Mouse (Mus musculus) left cerebral cortex, adult 18-20 months (tissue): ENCODE measurements around the gene Crebrf. TPM values are rescaled to one million over a fixed set of nuclear protein-coding genes. Genes with fewer than 3 reads are reported as not detected.

ENCODE experiments used
- DNase-seq, 2 experiments: peaks; one replicate each; pipeline ENCODE4 v3.0.0; 2021 to 2022; ENCODE audit warnings: low spot score in 2 of 2, mixed read lengths in 1 of 2
- total RNA-seq, 2 experiments: library from RNA; stranded (reverse); gene quantifications; 2 replicates each; pipeline ENCODE4 v1.2.3; 2021

Crebrf gene
- total RNA-seq, 2 experiments from 2014 or later: 183 to 191 TPM

DNA sequence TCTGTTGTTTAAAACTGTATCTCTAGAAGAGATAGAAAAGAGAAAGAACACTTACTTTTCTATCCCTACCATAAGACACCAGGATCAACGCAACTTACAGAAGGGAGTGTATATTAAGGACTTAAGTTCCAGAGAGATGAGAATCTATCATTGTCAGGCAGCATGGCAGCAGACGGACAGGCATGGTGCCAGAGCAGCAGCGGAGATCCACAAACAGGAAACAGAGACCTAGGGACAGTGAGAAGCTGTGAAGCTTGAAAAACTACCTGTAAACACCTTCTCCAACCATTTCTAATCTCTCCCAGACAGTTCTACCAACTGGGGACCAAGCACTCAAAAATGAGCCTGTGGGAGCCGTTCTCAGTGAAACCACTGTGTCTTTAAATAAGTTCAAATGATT, 11.8 kb upstream of the Crebrf start:
- DNase-seq: no peak

DNA sequence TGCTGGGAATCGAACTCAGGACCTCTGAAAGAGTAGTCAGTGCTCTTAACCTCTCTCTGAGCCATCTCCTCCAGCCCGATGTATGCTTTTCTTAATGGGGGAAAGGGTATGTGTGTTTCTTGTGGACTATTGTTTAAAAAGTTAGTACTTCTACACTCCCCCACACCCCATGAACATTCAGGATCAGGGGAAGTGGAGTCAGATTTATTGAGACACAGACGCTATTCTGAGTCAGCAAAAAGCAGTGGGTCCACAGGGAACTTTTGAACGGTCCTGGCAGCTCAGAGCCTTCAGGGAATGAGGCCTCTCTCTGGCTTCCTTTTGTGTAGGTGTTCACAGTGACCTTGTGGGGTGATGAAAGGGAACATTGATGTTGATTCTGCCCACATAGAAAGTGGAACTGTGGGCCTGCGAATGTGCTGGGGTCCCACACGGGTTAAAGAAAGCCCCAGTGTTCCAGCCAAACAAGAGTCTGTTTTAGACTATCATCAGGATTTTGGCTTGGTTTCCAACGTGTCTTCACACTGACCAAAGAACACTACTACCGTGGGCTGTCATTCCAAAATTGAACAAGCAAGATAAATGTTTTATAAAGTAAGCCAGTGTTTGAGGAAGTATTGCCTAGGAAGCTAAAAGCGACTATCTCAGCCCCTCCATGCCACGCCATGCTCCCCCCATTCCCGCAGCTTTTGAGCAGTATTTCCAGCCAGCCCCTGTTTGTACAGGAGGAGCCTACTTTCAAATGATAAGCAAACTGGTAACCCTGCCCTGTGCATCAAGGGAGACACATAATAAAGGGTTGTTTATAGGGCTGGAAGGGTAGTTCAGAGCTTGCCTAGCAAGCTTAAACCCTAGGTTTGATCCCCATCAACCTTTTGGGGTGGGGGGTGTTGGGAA, 9.7 kb upstream of the Crebrf start:
- DNase-seq: no peak

DNA sequence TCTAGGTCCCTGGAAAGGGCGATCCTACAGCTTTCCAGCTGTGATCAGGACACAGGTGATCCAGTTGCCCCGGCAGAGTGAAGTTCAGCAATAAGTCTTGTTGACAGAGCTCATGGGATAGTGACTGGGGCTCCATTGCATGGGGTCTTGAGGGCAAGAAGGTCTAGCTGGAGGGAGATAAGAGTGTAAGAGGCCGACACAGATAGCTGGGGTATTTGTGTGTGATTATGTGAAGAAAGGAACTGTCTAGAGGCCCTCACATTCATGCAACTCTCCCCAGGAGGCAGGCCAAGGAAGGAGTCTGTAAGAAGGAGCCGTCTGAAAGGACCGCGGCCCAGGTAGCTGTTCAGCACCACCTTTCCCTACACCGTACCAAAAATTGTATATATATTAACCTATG, 8.4 kb upstream of the Crebrf start:
- DNase-seq: no peak

DNA sequence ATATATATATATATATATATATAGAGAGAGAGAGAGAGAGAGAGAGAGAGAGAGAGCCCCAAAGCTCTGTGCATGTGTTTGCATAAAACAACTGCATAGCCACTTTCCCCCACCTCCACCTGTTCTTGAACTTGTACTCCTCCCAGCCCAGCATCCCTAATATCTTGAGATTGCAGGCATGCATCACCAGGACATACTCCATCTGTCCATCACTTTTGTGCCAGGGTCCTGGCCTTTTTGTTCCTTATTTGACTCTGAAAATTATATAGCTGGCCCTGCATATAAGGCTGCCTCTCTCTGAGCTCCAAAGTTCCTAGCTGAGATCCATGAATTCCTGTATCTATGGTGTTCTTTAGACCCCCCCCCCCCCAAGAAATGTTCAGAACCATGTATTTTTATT, 7.0 kb upstream of the Crebrf start:
- DNase-seq: no peak

DNA sequence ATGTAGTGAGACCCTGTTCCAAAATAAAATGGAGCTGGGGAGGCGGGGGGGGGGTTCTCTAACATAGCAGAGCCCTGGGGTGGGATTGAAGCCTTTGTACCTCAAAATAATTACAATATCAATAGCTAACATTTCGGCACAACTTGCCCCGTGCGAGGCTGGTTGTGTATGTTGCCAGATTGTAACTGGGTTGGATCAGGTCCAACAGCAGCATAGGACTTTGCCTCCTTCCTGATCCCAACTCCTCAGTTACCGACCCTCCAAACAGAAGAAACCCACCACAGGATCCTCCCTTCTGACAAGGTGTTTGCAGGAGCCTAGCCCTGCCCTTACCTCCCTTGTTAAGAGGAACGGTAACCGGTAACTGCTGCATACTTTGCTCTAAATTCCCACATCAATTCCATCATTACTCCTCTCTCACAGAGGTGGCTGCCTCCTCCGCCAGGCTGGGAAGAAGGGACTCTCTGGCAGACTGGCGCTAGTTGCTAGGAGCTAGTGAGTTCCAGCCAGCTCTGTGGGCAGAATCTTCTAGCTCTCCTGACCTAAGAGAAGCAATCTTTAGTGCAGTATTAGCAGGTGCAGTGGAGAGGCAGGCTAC, 6.4 kb upstream of the Crebrf start:
- DNase-seq: peak; percentile 42 to 65

DNA sequence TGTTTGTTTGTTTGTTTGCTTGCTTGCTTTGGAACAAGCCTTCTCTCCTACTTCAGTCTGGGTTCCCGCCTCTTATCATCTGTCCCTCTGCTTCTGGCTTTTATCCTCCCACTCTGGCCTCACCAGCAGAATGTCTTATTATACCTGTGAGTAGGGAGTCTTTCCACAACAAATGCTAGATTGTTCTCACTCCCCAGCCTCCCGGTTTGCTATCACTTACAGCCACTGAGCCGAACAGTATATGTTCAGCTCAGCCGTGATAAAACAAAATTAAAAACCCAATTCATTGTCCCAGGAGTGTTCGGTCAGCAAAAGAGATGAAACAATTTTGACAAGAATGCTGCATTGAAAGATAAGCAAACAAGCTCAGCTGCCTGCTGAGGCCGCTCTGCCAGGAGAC, 5.4 kb upstream of the Crebrf start:
- DNase-seq: no peak

DNA sequence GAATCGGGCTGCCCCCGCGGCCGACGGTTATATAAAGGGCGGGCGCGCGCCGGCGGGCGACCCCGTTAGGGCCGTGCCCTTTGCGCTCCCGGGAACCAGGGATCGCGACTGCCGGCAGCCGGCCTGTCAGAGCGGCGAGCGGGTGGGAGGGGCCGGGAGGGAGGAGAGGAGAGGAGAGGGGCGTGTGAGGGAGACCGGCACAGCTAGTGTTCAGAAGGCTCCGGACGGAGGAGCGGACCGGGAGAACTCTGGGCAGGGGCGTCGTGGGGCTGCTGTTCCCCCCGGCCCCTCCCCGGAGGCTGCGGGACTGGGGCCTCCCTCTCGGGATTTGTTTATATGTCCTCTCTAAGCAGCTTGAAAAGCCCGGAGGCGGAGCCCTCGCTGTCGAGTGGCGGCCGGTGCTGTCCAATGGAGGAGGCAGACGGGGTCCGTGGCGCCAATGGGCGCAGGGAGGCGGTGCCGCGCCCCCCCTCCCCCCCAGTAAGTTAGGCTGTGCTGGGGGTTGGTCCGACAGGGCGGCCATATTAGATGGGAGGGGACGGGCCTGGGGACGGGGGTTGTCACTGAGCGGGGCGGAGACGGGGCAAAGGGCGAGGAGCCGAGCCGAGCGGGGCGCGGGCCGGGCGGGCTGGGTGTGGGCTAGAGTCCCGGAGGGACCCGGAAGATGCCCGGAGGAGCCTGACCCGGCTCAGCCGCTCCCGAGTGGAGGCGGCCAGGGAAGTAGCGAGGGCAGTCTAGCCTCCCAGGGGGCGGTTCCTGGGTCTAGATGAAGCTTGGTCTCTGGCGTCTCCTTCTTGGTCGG, 667 bp downstream of the Crebrf start:
- DNase-seq: peak; percentile 87 to 94

DNA sequence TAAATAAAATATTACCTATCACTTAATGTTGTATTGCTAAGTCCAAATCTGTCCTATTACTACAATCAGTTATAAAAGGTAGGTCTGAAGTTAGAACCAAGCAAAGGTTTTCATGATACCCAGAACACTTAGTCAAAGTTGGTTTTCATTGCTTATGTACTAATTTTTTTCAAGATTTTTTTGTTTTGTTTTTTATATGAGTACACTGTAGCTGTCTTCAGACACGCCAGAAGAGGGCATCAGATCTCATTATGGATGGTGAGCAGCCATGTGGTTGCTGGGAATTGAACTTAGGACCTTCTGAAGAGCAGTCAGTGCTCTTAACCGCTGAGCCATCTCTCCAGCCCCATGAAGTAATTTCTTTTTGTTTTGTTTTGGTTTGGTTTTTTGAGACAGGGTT, 2.4 kb downstream of the Crebrf start:
- DNase-seq: no peak

DNA sequence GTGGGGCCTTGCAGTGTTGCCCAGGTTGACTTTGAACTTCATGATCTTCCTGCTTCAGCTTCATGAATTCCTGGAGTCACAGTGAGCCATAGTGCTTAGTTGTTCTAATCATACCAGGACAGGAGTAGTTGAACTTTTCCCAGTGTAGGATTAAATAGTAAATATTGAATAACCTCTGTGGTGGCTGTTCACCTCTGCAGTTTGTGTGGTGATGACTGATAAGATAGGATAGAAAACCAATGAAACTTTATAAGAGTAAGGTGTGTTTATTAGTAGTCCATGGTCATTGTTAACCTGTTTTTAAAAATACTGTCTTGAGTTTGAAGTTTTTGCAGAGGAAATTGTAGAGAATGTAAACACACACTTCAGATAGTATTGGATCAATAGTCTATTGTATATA, 4.0 kb downstream of the Crebrf start:
- DNase-seq: no peak

DNA sequence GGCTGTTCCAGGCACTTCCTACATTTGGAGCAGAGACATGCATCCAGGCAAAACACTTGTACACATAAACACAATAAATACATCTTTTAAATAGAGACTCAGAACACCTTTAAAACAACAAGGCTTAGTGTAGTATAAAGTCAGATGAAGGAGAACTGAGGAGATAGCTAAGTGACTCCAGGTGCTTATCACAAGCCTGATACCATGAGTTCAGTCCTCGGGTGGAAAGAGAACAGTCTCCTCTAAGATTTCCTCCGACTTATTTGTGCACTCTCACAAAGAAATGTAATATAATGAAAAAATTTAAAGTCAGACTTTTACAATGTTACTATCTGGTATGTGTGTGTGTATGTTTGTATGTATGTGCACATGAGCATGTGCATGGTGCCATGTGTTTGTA, 6.4 kb downstream of the Crebrf start:
- DNase-seq: no peak

DNA sequence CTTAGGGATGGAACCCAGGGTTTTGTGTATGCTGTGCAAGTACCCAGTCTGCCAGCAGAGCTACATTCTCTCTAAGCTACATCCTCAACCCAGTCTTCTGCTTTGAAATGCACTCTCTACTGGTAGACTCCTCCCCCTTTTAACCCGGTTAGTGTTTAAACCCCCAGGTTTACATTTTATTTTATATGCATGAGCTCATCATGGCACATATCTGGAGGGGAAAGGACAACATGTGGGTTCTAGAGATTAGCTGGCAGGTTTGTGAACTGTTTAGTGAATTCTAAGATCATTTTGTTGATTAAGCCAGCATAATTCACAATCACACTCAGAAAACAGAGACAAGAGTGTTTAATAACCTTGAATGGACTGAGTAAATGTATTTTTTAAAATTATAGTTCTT, 9.3 kb downstream of the Crebrf start:
- no peak for DNase-seq

DNA sequence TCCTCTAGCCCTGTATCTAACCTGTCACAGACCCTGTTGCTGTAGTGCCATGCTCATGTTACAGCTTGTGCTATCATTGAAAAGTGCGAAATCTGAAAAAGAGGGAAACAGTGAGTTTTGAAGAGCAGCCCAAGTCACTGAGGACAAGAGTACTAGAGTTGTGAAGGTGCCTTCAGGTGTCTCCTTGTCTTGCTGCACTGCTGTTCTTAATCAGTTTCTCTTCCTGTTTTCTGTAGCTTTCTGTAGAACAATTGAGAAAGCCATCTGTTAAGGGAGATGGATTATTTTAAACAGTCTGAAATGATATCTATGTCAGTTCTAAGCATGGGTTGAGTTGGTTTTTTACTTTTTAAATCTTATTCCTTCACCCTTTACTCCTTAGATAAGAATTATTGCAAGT, 11.2 kb downstream of the Crebrf start:
- no peak for DNase-seq

DNA sequence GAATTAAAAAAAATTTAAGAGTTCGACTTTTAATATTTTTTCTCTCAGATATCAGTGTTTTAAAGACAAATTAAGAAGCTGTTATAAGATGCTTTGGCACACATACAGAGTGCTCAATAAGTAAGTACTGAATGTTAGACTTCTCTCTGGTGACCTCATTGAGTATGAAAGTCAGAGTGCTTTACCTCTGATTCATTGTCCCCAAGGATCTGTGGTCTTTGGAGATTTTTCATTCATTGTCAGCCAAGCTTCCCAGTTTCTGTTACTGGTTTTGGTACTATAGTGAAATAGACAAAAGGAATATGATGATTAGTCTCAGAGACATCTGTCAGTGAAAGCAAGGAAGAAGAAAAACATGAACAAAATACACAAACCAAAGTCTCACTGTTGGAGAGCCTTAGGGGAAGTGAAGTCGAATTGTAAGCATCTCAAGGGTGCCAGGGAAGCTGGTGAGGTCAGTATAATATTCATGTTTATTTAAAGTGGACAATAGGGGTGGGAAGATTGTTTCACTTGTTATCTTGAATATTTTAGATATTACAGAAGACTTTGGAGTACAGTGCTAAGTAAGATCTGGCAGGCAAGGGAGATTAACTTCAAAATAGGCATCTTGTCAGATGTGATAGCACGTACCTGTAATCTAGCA, 11.8 kb downstream of the Crebrf start:
- DNase-seq: no peak

DNA sequence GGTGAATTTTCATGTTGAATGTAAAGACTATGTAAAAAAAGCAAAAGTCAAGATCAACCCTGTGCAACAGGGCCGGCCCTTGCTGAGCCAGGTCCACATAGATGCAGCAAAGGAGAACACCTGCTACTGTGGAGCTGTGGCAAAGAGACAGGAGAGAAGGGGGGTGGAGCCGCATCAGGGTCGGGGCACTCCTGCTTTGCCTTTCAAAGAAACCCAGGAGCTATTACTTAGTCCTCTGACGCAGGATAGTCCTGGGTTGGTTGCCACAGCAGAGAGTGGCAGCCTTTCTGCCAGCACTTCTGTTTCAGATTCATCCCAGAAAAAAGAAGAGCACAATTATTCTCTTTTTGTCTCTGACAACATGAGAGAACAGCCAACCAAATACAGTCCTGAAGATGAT, 27.1 kb downstream of the Crebrf start:
- no peak for DNase-seq

DNA sequence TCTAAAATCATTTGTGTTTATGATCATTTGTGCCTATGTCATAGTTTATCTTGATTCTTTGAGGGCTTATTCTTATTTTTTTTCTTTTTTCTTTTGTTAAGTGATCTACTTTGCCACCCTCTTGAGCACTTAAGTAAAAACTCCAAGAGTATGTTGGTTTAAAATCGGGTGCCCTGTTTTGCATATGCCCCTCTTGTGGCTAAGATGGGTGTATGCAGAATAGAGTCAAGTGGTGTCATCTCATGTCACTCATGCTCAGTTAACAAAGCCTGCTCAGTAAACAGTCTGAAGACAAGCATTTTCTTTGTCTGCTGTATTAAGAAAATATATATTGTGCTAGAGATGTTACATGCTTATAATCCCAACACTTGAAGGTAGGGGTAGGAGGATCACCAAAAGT, 27.8 kb downstream of the Crebrf start:
- DNase-seq: no peak

DNA sequence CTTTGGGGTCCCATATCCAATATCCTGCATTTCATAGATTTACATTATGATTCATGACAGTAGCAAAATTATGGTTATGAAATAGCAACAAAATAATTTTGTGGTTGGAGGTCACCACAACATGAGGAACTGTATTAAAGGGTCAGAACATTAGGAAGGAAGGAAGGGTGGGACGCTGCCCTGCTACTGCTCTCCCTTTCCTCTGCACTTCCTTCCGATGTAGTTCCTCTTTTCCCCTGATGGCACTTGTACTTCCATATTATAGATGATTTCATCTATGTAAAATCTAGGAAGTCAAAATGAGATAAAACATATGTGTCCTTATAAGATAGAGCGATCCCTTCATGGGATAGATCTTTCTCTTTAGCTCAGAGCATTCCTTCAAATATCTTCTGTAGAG, 34.5 kb downstream of the Crebrf start:
- no peak for DNase-seq

DNA sequence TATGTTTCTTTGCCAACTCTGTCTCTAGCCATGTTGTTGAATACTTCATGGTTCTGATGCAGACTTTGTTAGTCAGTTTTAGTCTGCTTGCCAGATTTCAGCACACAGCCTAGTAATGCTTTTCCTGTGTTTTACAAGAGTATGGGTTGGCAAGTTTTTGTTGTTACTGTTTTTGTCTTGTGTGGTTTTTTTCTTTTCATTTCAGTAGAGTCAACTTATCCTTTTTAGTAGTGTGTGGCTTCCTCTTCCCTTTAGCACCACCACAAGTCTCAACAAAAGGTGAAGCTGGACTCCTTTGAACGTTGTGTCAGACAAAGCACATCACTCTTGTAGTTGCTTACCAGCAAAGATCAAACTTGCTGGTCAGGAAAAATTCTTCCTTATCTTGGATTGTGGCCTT, 36.8 kb downstream of the Crebrf start:
- DNase-seq: no peak

DNA sequence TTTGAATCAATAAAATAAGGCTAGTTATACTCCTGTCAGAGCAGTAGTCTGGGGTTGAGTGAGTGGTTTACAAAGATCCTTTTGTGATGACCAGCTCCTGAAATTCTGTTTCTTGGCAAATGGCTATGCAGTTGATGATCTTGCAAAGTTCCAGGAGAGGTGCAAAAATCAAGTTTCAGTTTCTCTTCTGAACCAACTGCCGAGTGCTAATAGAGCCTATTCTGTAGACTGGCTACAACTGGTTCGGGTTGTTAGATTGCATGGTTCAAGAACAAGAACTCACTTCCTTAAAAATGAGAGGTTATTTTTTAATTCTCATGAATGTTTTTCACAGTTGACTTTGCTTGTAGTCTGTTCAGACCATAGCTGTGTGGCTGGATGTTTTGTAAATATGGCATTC, 38.0 kb downstream of the Crebrf start:
- no peak for DNase-seq

DNA sequence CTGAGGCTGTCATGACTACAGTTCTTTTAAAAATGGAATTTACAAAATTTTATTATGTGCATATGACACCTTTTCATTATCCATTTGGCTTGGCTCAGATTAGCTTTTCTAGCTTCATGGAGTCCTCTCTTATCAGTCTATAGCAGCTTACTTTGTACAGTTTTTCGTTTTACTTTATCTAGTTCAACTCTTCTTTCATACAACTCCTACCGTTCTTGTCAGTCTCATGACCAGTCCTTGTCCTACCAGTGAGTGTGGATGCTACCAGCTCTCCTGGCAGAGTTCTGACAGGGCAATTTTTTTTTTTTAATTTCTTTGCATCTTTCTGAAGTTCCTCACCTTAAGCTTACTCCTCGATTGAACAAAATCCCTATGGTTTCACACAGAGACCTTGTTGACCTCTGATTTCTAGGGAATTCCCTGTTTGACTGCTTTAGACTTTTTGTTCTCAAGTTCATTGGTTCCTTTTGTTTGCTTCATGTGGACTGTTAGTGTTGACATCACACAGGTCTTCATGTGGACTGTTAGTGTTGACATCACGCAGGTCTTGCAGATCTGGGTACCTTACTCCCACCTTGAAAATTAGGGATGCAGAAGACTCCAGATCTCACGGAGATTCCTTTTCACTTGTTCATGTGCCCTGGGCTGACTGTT, 51.8 kb downstream of the Crebrf start:
- no peak for DNase-seq

DNA sequence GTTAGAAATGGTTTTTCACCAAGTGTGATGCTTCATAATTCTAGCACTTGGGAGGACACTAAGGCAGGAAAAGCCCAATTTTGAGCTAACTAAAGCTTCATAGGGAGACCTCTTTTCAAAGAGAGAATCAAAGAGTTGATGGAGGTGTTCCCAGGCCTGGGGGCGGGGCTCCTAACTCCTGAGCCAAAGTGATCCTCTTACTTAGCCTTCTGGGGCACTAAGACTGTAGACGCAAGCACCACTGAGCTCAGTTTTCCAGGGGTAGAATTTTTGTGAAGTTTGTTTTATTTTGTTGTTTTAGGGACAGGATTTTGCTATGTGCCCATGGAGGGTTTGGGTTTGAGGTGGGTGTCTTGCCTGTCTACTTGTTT, 52.3 kb downstream of the Crebrf start:
- no peak for DNase-seq

DNA sequence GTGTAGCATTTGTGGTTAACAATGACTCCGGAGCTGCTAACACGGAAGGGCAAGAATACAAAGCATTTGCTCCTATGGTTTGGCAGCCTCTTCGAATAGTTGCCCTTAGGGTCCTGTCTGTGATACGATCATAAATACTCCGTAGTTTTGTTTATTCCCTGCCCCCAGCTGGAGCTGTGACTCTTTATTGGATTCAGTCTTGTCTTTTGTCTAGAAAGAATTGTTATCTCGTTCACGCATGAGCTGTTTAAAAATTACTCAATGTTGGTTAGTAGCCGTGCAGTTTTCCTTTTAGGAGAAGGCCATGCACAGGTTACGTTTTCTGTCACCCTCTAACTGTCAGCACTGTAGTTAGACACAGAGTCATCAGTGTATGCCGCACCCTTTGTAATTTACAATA, 60.8 kb downstream of the Crebrf start:
- DNase-seq: no peak
